Mouse (Mus musculus): Measurements from ENCODE around the gene Gpr161.
"Not testable (repeated sequence)": the region's sequence is repeated elsewhere in the genome, so short reads cannot be mapped to it uniquely, and the experiment has no call there.

The Gpr161 gene

DNA sequence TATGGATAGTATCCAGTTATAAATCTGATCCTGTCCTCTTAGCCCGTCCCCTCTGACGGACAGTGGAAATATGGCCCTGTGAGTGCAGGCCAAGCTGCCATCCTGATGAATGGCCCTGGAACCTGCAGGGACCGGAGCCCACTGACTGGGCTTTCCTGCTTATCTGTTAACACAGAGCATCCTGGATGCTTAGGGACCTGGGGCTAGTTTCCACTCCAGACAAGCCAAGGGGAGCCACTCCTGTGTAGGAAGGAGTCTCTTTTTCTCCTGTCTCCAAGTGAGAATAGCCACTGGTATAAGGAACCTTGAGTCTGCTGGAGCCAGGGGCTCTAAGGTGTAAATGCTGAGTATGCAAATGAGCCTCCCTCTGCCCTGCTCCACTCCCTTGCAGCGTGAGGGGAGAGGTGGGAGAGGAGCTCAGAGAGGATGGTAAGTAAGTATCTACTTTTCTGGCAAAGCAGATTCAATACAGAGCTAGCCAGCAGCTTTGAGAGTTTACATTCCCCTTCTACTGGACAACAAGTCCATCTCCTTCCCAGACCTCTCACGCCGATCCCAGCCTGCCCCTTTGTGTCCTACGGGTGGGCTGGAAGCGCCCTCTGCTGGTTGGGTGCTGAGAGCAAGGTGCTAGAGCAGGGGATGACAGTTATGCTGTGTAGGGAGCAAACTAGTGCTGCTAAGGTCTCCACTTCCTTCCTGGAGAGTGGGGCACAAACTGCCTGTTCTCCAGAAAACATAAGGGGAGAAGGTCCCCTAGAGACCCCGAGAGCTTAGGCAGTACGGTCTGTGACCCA lies 24.7 kb downstream of the Gpr161 start:
- DNase-seq = peak; percentile 88

DNA sequence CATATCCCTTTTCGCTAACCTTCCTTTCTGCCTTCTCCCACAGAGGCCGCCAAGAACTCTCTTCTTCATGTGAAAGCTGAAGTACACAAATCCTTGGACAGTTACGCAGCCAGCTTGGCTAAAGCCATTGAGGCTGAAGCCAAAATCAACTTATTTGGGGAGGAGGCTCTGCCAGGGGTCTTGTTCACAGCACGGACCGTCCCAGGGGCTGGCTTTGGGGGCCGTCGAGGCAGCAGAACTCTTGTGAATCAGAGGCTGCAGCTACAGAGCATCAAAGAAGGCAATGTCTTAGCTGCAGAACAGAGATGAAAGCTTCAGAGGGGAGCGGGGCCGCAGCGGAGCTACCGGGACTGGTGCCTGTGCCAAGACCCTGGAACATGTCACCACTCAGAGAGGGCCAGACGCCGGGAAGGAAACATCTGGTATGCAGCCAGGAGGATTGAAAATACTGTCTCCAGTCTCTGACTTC lies 25.8 kb downstream of the Gpr161 start:
- peak; percentile 20 for DNase-seq

DNA sequence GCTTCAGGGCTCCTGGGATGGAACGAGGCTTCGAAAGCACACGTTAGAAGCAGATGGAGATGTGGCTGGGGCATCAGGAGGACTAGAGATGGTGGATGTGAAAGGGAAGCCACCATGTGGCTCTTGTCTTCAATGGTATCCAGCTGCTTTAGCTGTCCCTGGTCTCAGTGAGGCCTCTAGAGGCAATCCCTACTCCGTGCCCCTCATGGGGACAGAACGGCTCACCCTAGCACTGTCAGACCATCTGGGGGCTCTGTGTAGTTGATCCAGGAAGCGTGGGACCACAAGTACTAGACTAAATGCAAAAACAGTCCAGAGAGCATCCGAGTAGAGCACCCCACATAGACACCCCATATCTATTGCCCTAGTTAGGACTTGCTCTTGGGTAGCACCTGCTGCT lies 26.3 kb downstream of the Gpr161 start:
- peak; percentile 19 for DNase-seq

GRCm38 (mm10) chr1:165322934-165323333 lies 27.3 kb downstream of the Gpr161 start:
- DNase-seq = peak; percentile 26

GRCm38 (mm10) chr1:165327370-165327769 lies 31.8 kb downstream of the Gpr161 start:
- no peak for DNase-seq

GRCm38 (mm10) chr1:165327831-165328230 lies 32.2 kb downstream of the Gpr161 start:
- DNase-seq = no peak

- not testable (repeated sequence) for DNase-seq
Observed at GRCm38 (mm10) chr1:165328384-165329289, 33.0 kb downstream of the Gpr161 start.

DNA sequence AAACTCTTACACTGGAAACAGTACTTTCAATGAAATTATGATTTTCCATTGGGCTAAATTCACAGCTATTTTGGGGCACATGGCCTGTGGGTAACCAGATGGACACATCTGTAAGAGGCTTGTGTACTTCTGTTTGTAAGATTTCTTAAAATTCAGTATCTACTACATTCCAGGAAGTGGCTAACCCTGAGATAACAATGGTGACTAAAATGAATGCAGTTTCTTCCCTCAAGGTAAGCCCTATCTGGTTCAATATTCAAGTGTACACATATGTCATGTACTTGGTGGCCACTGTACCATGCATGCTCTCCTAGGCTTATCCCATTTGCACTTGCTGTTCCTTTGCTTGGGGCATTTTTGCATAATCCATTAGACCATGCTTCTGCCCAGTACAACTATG lies 35.3 kb downstream of the Gpr161 start:
- DNase-seq = no peak

- DNase-seq = no peak
Observed at GRCm38 (mm10) chr1:165332797-165333196, 37.2 kb downstream of the Gpr161 start.

GRCm38 (mm10) chr1:165342126-165342525 lies 46.5 kb downstream of the Gpr161 start:
- no peak for DNase-seq

- DNase-seq = no peak
Observed at GRCm38 (mm10) chr1:165344453-165344852, 48.9 kb downstream of the Gpr161 start.

GRCm38 (mm10) chr1:165348627-165349026 lies 53.0 kb downstream of the Gpr161 start:
- no peak for DNase-seq

GRCm38 (mm10) chr1:165356347-165356746 lies 60.8 kb downstream of the Gpr161 start:
- DNase-seq = no peak

- DNase-seq = no peak
Observed at GRCm38 (mm10) chr1:165363271-165363670, 67.7 kb downstream of the Gpr161 start.

- no peak for DNase-seq
Observed at GRCm38 (mm10) chr1:165365057-165365456, 69.5 kb downstream of the Gpr161 start.

GRCm38 (mm10) chr1:165370990-165371389 lies 75.4 kb downstream of the Gpr161 start:
- DNase-seq = no peak

- DNase-seq = no peak
Observed at GRCm38 (mm10) chr1:165373839-165374238, 78.2 kb downstream of the Gpr161 start.

Data from thymus, postnatal 4 days (tissue).